Mouse (Mus musculus): ENCODE measurements around the gene Eprs. TPM values are rescaled to one million over a fixed set of nuclear protein-coding genes. Genes with fewer than 3 reads are reported as not detected.

Gene Eprs
- polyA plus RNA-seq, 1 experiment from 2014 or later = 55.0 TPM

- Histone ChIP-seq H3K36me3 (ENCODE audit: inconsistent target) (peaks cover 23% of the 10 kb centered on the region; the same call in 1 of the 2 replicates), H3K27ac (no peak overlapping the region), H3K4me3 (ENCODE audit: inconsistent target) (no peak overlapping the region), H3K79me2 (ENCODE audit: inconsistent target) (no peaks in the 10 kb centered on the region)
- 92% methylated on average over 7 of the region's 8 CpGs for WGBS (ENCODE audit: missing documents)
Observed at GRCm38 (mm10) chr1:185343422-185343821, 19.4 kb upstream of the Eprs start.

- Histone ChIP-seq H3K79me2 (ENCODE audit: inconsistent target) (no peaks in the 10 kb centered on the region), H3K4me3 (ENCODE audit: inconsistent target) (no peak overlapping the region), H3K27ac (no peak overlapping the region), H3K36me3 (ENCODE audit: inconsistent target) (peaks cover 23% of the 10 kb centered on the region; the same call in 1 of the 2 replicates)
- 95% methylated on average over 9 of the region's 10 CpGs for WGBS (ENCODE audit: missing documents)
Observed at GRCm38 (mm10) chr1:185346188-185346587, 16.7 kb upstream of the Eprs start.

- peak overlapping the region; percentile 25; the same call in 1 of the 2 replicates for H3K27ac ChIP-seq
- H3K36me3 ChIP-seq (ENCODE audit: inconsistent target) = peaks cover 14% of the 10 kb centered on the region; the same call in 1 of the 2 replicates
- 76% methylated on average over 14 of the region's 14 CpGs for WGBS (ENCODE audit: missing documents)
Observed at GRCm38 (mm10) chr1:185349741-185350140, 13.1 kb upstream of the Eprs start.

GRCm38 (mm10) chr1:185350611-185351010 lies 12.2 kb upstream of the Eprs start:
- peaks cover 14% of the 10 kb centered on the region; the same call in 1 of the 2 replicates for H3K36me3 ChIP-seq (ENCODE audit: inconsistent target)
- H3K27ac ChIP-seq = no peak overlapping the region

More at GRCm38 (mm10) chr1:185349741-185350140, 13.1 kb upstream of the Eprs start:
- Histone ChIP-seq H3K79me2 (ENCODE audit: inconsistent target) (no peaks in the 10 kb centered on the region), H3K4me3 (ENCODE audit: inconsistent target) (no peak overlapping the region)

GRCm38 (mm10) chr1:185352151-185352550 lies 10.7 kb upstream of the Eprs start:
- Histone ChIP-seq H3K27ac (no peak overlapping the region), H3K36me3 (ENCODE audit: inconsistent target) (peaks cover 10% of the 10 kb centered on the region; the same call in 1 of the 2 replicates), H3K79me2 (ENCODE audit: inconsistent target) (no peaks in the 10 kb centered on the region), H3K4me3 (ENCODE audit: inconsistent target) (no peak overlapping the region)
- 84% methylated on average over 12 of the region's 12 CpGs for WGBS (ENCODE audit: missing documents)

More at GRCm38 (mm10) chr1:185350611-185351010, 12.2 kb upstream of the Eprs start:
- H3K4me3 ChIP-seq (ENCODE audit: inconsistent target) = no peak overlapping the region
- H3K79me2 ChIP-seq (ENCODE audit: inconsistent target) = no peaks in the 10 kb centered on the region
- 93% methylated on average over 4 of the region's 4 CpGs for WGBS (ENCODE audit: missing documents)

GRCm38 (mm10) chr1:185353351-185353750 lies 9.5 kb upstream of the Eprs start:
- H3K4me3 ChIP-seq (ENCODE audit: inconsistent target) = no peak overlapping the region
- H3K27ac ChIP-seq = no peak overlapping the region
- peaks cover 3% of the 10 kb centered on the region; the same call in 1 of the 2 replicates for H3K36me3 ChIP-seq (ENCODE audit: inconsistent target)
- no peaks in the 10 kb centered on the region for H3K79me2 ChIP-seq (ENCODE audit: inconsistent target)
- WGBS (ENCODE audit: missing documents) = 96% methylated on average over 8 of the region's 8 CpGs

- peaks cover 3% of the 10 kb centered on the region; the same call in 1 of the 2 replicates for H3K36me3 ChIP-seq (ENCODE audit: inconsistent target)
- WGBS (ENCODE audit: missing documents) = 100% methylated on average over 4 of the region's 4 CpGs
- H3K27ac ChIP-seq = no peak overlapping the region
- H3K4me3 ChIP-seq (ENCODE audit: inconsistent target) = no peak overlapping the region
- no peaks in the 10 kb centered on the region for H3K79me2 ChIP-seq (ENCODE audit: inconsistent target)
Observed at GRCm38 (mm10) chr1:185354731-185355130, 8.1 kb upstream of the Eprs start.

GRCm38 (mm10) chr1:185356246-185356645 lies 6.6 kb upstream of the Eprs start:
- no peak overlapping the region for H3K27ac ChIP-seq
- 92% methylated on average over 8 of the region's 8 CpGs for WGBS (ENCODE audit: missing documents)
- H3K4me3 ChIP-seq (ENCODE audit: inconsistent target) = no peak overlapping the region
- no peaks in the 10 kb centered on the region for H3K79me2 ChIP-seq (ENCODE audit: inconsistent target)
- peaks cover 3% of the 10 kb centered on the region; the same call in 1 of the 2 replicates for H3K36me3 ChIP-seq (ENCODE audit: inconsistent target)

- Histone ChIP-seq H3K4me3 (ENCODE audit: inconsistent target) (no peak overlapping the region), H3K36me3 (ENCODE audit: inconsistent target) (peaks cover 3% of the 10 kb centered on the region; the same call in 1 of the 2 replicates), H3K79me2 (ENCODE audit: inconsistent target) (no peaks in the 10 kb centered on the region), H3K27ac (no peak overlapping the region)
- WGBS (ENCODE audit: missing documents) = 84% methylated on average over 4 of the region's 4 CpGs
Observed at GRCm38 (mm10) chr1:185358211-185358610, 4.6 kb upstream of the Eprs start.

- H3K4me3 ChIP-seq (ENCODE audit: inconsistent target) = peak overlapping the region; percentile 83
- H3K36me3 ChIP-seq (ENCODE audit: inconsistent target) = no peaks in the 10 kb centered on the region
- 2% methylated on average over 22 of the region's 22 CpGs for WGBS (ENCODE audit: missing documents)
- peak overlapping the region; percentile 69 for H3K27ac ChIP-seq
- peaks cover 53% of the 10 kb centered on the region for H3K79me2 ChIP-seq (ENCODE audit: inconsistent target)
Observed at GRCm38 (mm10) chr1:185363526-185364182, 810 bp downstream of the Eprs start.

GRCm38 (mm10) chr1:185364183-185364540 lies 1.3 kb downstream of the Eprs start:
- 63% methylated on average over 6 of the region's 6 CpGs for WGBS (ENCODE audit: missing documents)
- H3K79me2 ChIP-seq (ENCODE audit: inconsistent target) = peaks cover 57% of the 10 kb centered on the region
- H3K27ac ChIP-seq = peak overlapping the region; percentile 69
- no peaks in the 10 kb centered on the region for H3K36me3 ChIP-seq (ENCODE audit: inconsistent target)
- H3K4me3 ChIP-seq (ENCODE audit: inconsistent target) = peak overlapping the region; percentile 83

- 88% methylated on average over 6 of the region's 6 CpGs for WGBS (ENCODE audit: missing documents)
- Histone ChIP-seq H3K4me3 (ENCODE audit: inconsistent target) (no peak overlapping the region), H3K36me3 (ENCODE audit: inconsistent target) (peaks cover 19% of the 10 kb centered on the region), H3K27ac (no peak overlapping the region), H3K79me2 (ENCODE audit: inconsistent target) (peaks cover 64% of the 10 kb centered on the region)
Observed at GRCm38 (mm10) chr1:185367383-185367782, 4.5 kb downstream of the Eprs start.

- WGBS (ENCODE audit: missing documents) = 90% methylated on average over 5 of the region's 6 CpGs
- Histone ChIP-seq H3K36me3 (ENCODE audit: inconsistent target) (peaks cover 45% of the 10 kb centered on the region), H3K4me3 (ENCODE audit: inconsistent target) (no peak overlapping the region), H3K79me2 (ENCODE audit: inconsistent target) (peaks cover 48% of the 10 kb centered on the region), H3K27ac (no peak overlapping the region)
Observed at GRCm38 (mm10) chr1:185369979-185370378, 7.1 kb downstream of the Eprs start.

- H3K4me3 ChIP-seq (ENCODE audit: inconsistent target) = no peak overlapping the region
- peak overlapping the region; percentile 58 for H3K27ac ChIP-seq
- peaks cover 68% of the 10 kb centered on the region for H3K36me3 ChIP-seq (ENCODE audit: inconsistent target)
- no peaks in the 10 kb centered on the region; the same call in 1 of the 2 replicates for H3K79me2 ChIP-seq (ENCODE audit: inconsistent target)
Observed at GRCm38 (mm10) chr1:185376390-185376789, 13.5 kb downstream of the Eprs start.

GRCm38 (mm10) chr1:185377429-185377828 lies 14.6 kb downstream of the Eprs start:
- WGBS (ENCODE audit: missing documents) = 94% methylated on average over 2 of the region's 2 CpGs
- Histone ChIP-seq H3K27ac (no peak overlapping the region), H3K36me3 (ENCODE audit: inconsistent target) (peaks cover 58% of the 10 kb centered on the region), H3K79me2 (ENCODE audit: inconsistent target) (no peaks in the 10 kb centered on the region; the same call in 1 of the 2 replicates), H3K4me3 (ENCODE audit: inconsistent target) (no peak overlapping the region)

Measured in macrophage (primary cell).